Mouse (Mus musculus) G1E (cell line): ENCODE results near the gene Tgm7.

ENCODE experiments used
- CTCF ChIP-seq: IDR thresholded peaks from 2 replicates; pipeline ENCODE4 v1.5.1; 2012; ENCODE audit warnings: low read depth, low read length, inconsistent platforms, mixed read lengths
- GATA1 ChIP-seq: IDR thresholded peaks from 2 replicates; pipeline ENCODE4 v1.6.1; 2012; ENCODE audit warnings: borderline replicate concordance, low read length, inconsistent platforms, mixed read lengths
- POLR2AphosphoS5 ChIP-seq: IDR thresholded peaks from 2 replicates; pipeline ENCODE4 v1.6.1; 2012; ENCODE audit warnings: low read depth, low read length, inconsistent platforms; ENCODE audit not compliant: insufficient replicate concordance

DNA sequence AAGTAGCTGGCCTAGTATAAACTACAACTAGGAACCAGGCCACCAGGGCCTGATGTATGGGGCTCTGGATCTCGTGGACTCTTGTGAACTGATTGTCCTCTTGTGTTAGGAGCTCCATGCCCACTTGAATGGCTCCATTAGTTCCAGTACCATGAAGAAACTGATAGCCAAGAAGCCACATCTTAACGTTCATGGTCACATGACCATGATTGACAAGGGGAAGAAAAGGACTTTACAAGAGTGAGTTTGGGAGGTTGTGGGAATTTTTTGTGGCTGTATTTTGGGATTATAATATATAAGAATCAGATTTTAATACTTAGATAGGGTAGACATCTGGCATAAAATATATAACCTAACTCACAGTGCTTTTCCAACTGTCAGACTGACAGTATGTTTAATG is 32.8 kb upstream of the Tgm7 start:
- TF ChIP-seq CTCF: no peak
- TF ChIP-seq GATA1: no peak
- TF ChIP-seq POLR2AphosphoS5: no peak
